Mouse (Mus musculus): Measurements from ENCODE around the gene Foxp4. TPM values are rescaled to one million over a fixed set of nuclear protein-coding genes. Genes with fewer than 3 reads are reported as not detected.

The Foxp4 gene
- polyA plus RNA-seq, 1 experiment from 2014 or later, result 21.1 TPM

- H3K9ac ChIP-seq (ENCODE audit: low read depth, low read length), result no peak overlapping the region
- WGBS (ENCODE audit: insufficient replicate concordance), result 71% methylated on average over 4 of the region's 4 CpGs
- ATAC-seq (replicated peaks; ENCODE audit: insufficient number of reproducible peaks, low FRiP score, low TSS enrichment), result no peak
Measured at GRCm38 (mm10) chr17:47942008-47942407, 17.6 kb upstream of the Foxp4 start.

GRCm38 (mm10) chr17:47938839-47939238, 14.4 kb upstream of the Foxp4 start:
- no peak overlapping the region for H3K27ac ChIP-seq (ENCODE audit: low read depth, low read length)
- H3K9me3 ChIP-seq (replicated peaks; ENCODE audit: control insufficient read depth, low read length), result no peaks in the 10 kb centered on the region
- no peak overlapping the region for H3K4me2 ChIP-seq
- H3K4me3 ChIP-seq (ENCODE audit: low read depth, low read length), result no peak overlapping the region
- H3K9ac ChIP-seq (ENCODE audit: low read depth, low read length), result no peak overlapping the region
- H3K4me1 ChIP-seq (ENCODE audit: control insufficient read depth, insufficient read depth, low read length), result peaks cover 8% of the 10 kb centered on the region
- 63% methylated on average over 6 of the region's 6 CpGs for WGBS (ENCODE audit: insufficient replicate concordance)
- H3K27me3 ChIP-seq (ENCODE audit: control insufficient read depth, insufficient read depth, low read length), result 0 out of 2 replicates have a peak, but pooled peaks cover 2% of the 10 kb centered on the region
- no peak for ATAC-seq (replicated peaks; ENCODE audit: insufficient number of reproducible peaks, low FRiP score, low TSS enrichment)
- H3K36me3 ChIP-seq (ENCODE audit: control insufficient read depth, insufficient read depth, low read length), result no peaks in the 10 kb centered on the region

More at GRCm38 (mm10) chr17:47942008-47942407, 17.6 kb upstream of the Foxp4 start:
- H3K27ac ChIP-seq (ENCODE audit: low read depth, low read length), result no peak overlapping the region
- H3K27me3 ChIP-seq (ENCODE audit: control insufficient read depth, insufficient read depth, low read length), result peaks cover 2% of the 10 kb centered on the region; the same call in 1 of the 2 replicates
- no peaks in the 10 kb centered on the region for H3K9me3 ChIP-seq (replicated peaks; ENCODE audit: control insufficient read depth, low read length)
- H3K4me3 ChIP-seq (ENCODE audit: low read depth, low read length), result no peak overlapping the region
- no peaks in the 10 kb centered on the region for H3K36me3 ChIP-seq (ENCODE audit: control insufficient read depth, insufficient read depth, low read length)
- peaks cover 13% of the 10 kb centered on the region for H3K4me1 ChIP-seq (ENCODE audit: control insufficient read depth, insufficient read depth, low read length)
- no peak overlapping the region for H3K4me2 ChIP-seq

DNA sequence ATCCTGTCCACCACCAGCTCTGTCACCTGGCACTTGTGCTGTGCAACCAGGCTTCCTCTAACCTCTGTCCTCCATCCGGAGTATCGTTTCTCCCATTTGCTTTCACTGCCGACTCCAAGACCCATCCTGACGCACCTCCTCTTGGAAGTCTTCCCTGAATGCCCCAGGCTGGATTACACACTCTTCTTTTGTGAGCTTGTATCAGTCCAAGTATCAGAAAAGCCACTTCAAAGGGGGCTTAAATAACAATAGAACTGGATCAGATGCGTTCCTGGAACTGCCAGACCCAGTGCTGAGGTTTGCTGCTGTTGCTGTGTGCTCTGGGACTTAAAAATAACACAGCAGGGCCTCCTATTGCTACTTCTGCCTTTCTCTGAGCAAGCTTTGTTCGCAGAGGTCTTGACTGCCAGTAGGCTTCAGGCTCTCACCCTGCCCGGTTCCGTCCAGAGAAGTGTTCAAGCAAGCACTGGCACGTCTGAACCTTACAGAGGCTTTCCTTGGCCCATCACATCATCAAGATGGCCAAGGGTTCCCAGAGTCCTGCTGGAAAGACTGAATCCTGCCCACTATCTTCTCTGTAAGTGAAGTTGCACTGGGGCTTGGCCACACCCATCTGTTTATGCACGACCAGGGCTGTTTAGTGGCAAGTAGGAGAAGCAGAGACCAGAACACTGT, 13.6 kb upstream of the Foxp4 start:
- H3K27me3 ChIP-seq (ENCODE audit: control insufficient read depth, insufficient read depth, low read length), result 0 out of 2 replicates have a peak, but pooled peaks cover 2% of the 10 kb centered on the region
- H3K4me3 ChIP-seq (ENCODE audit: low read depth, low read length), result no peak overlapping the region
- no peak for ATAC-seq (replicated peaks; ENCODE audit: insufficient number of reproducible peaks, low FRiP score, low TSS enrichment)
- no peaks in the 10 kb centered on the region for H3K36me3 ChIP-seq (ENCODE audit: control insufficient read depth, insufficient read depth, low read length)
- H3K4me2 ChIP-seq, result no peak overlapping the region
- H3K9ac ChIP-seq (ENCODE audit: low read depth, low read length), result no peak overlapping the region
- 52% methylated on average over 10 of the region's 10 CpGs for WGBS (ENCODE audit: insufficient replicate concordance)
- H3K4me1 ChIP-seq (ENCODE audit: control insufficient read depth, insufficient read depth, low read length), result peaks cover 8% of the 10 kb centered on the region
- H3K27ac ChIP-seq (ENCODE audit: low read depth, low read length), result no peak overlapping the region
- H3K9me3 ChIP-seq (replicated peaks; ENCODE audit: control insufficient read depth, low read length), result no peaks in the 10 kb centered on the region

DNA sequence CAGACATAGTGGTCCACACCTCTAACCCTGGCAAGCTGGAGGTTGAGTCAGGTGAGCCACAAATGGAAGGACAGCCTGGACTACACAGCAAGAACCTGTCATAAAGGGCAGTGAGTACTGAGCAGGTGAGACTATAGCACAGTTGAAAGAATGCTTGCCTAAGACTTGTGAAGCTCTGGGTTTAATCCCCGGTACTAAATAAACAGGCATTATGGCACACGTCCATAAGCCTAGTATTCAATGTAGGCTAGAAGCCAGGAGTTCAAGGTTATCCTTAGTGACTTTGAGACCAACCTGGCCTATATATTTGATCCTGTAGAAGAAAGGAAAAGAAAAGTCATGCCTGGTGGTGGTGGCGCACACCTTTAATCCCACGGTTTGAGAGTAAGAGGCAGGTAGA, 12.1 kb upstream of the Foxp4 start:
- ATAC-seq (replicated peaks; ENCODE audit: insufficient number of reproducible peaks, low FRiP score, low TSS enrichment), result no peak
- WGBS (ENCODE audit: insufficient replicate concordance), result 87% methylated on average over 4 of the region's 4 CpGs

DNA sequence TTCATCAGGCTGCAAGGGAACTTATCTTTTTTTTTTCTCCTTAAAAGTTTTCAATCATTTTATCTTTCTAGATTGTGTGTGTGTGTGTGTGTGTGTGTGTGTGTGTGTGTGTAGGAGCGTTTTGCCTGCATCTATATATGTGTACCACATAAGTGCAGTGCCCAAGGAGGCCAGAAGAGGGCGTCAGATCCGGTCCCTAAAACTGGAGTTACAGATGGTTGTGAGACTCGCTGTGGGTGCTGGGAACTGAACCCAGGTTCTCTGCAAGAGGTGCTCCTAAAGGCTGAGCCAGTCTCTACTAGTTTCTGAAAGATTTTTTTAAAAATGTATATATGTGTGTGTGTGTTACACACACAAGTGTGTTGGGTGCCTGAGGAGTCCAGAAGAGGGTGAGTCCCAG, 5.0 kb upstream of the Foxp4 start:
- Histone ChIP-seq H3K27ac (ENCODE audit: low read depth, low read length) (no peak overlapping the region), H3K36me3 (ENCODE audit: control insufficient read depth, insufficient read depth, low read length) (no peaks in the 10 kb centered on the region), H3K9ac (ENCODE audit: low read depth, low read length) (no peak overlapping the region), H3K4me2 (no peak overlapping the region), H3K4me3 (ENCODE audit: low read depth, low read length) (no peak overlapping the region), H3K27me3 (ENCODE audit: control insufficient read depth, insufficient read depth, low read length) (0 out of 2 replicates have a peak, but pooled peaks cover 2% of the 10 kb centered on the region), H3K9me3 (replicated peaks; ENCODE audit: control insufficient read depth, low read length) (no peaks in the 10 kb centered on the region), H3K4me1 (ENCODE audit: control insufficient read depth, insufficient read depth, low read length) (peaks cover 11% of the 10 kb centered on the region)
- no peak for ATAC-seq (replicated peaks; ENCODE audit: insufficient number of reproducible peaks, low FRiP score, low TSS enrichment)
- 82% methylated on average over 4 of the region's 4 CpGs for WGBS (ENCODE audit: insufficient replicate concordance)

More for the DNA sequence above, 12.1 kb upstream of the Foxp4 start:
- Histone ChIP-seq H3K9me3 (replicated peaks; ENCODE audit: control insufficient read depth, low read length) (no peaks in the 10 kb centered on the region), H3K27ac (ENCODE audit: low read depth, low read length) (no peak overlapping the region), H3K9ac (ENCODE audit: low read depth, low read length) (no peak overlapping the region), H3K27me3 (ENCODE audit: control insufficient read depth, insufficient read depth, low read length) (0 out of 2 replicates have a peak, but pooled peaks cover under 1% of the 10 kb centered on the region), H3K4me1 (ENCODE audit: control insufficient read depth, insufficient read depth, low read length) (peaks cover 8% of the 10 kb centered on the region), H3K36me3 (ENCODE audit: control insufficient read depth, insufficient read depth, low read length) (no peaks in the 10 kb centered on the region), H3K4me2 (no peak overlapping the region), H3K4me3 (ENCODE audit: low read depth, low read length) (no peak overlapping the region)

GRCm38 (mm10) chr17:47925988-47926387, 1.5 kb upstream of the Foxp4 start:
- peak overlapping the region; percentile 93; the same call in 1 of the 2 replicates for H3K4me3 ChIP-seq (ENCODE audit: low read depth, low read length)
- peak overlapping the region; percentile 97 for H3K4me2 ChIP-seq
- no peaks in the 10 kb centered on the region for H3K27me3 ChIP-seq (ENCODE audit: control insufficient read depth, insufficient read depth, low read length)
- no peaks in the 10 kb centered on the region for H3K36me3 ChIP-seq (ENCODE audit: control insufficient read depth, insufficient read depth, low read length)
- ATAC-seq (replicated peaks; ENCODE audit: insufficient number of reproducible peaks, low FRiP score, low TSS enrichment), result no peak
- 32% methylated on average over 10 of the region's 10 CpGs for WGBS (ENCODE audit: insufficient replicate concordance)
- H3K9me3 ChIP-seq (replicated peaks; ENCODE audit: control insufficient read depth, low read length), result no peaks in the 10 kb centered on the region
- H3K9ac ChIP-seq (ENCODE audit: low read depth, low read length), result no peak overlapping the region
- peaks cover 20% of the 10 kb centered on the region for H3K4me1 ChIP-seq (ENCODE audit: control insufficient read depth, insufficient read depth, low read length)
- H3K27ac ChIP-seq (ENCODE audit: low read depth, low read length), result no peak overlapping the region

DNA sequence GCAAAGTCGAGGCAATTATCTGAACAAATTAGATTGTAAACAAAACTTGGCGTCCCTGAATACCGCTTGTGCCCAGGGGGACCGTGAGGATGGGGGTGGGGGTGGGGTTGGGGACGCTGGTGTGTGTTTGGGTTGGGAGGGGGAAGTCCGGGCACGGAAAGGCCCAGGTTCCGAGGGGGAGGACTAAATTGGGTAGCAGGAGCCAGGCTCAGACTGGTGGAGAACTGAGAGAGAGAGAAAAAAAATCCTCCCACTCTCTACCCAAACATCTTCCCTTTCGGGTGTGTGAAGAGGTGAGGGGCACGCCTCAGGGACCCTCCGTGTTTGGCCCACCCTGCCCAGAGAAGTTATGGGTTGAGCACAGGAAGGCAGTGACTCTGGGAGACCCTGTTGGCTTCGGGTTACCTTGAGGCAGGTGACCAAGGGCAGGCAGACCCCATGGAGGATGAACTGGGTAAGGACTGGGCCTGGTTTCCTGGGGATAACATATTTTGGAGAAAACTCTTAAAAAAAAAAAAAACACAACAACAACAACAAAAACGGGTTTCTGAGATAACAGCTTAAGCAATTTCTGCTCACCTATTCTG, 988 bp upstream of the Foxp4 start:
- no peaks in the 10 kb centered on the region for H3K27me3 ChIP-seq (ENCODE audit: control insufficient read depth, insufficient read depth, low read length)
- WGBS (ENCODE audit: insufficient replicate concordance), result 2% methylated on average over 13 of the region's 13 CpGs
- H3K4me1 ChIP-seq (ENCODE audit: control insufficient read depth, insufficient read depth, low read length), result peaks cover 23% of the 10 kb centered on the region
- H3K4me2 ChIP-seq, result peak overlapping the region; percentile 97
- ATAC-seq (replicated peaks; ENCODE audit: insufficient number of reproducible peaks, low FRiP score, low TSS enrichment), result no peak
- no peaks in the 10 kb centered on the region for H3K36me3 ChIP-seq (ENCODE audit: control insufficient read depth, insufficient read depth, low read length)
- H3K9me3 ChIP-seq (replicated peaks; ENCODE audit: control insufficient read depth, low read length), result no peaks in the 10 kb centered on the region
- H3K9ac ChIP-seq (ENCODE audit: low read depth, low read length), result peak overlapping the region; percentile 80
- peak overlapping the region; percentile 93 for H3K4me3 ChIP-seq (ENCODE audit: low read depth, low read length)
- peak overlapping the region; percentile 97 for H3K27ac ChIP-seq (ENCODE audit: low read depth, low read length)

- peak; percentile 40 for ATAC-seq (replicated peaks; ENCODE audit: insufficient number of reproducible peaks, low FRiP score, low TSS enrichment)
- H3K4me2 ChIP-seq, result peak overlapping the region; percentile 97
Measured at GRCm38 (mm10) chr17:47923678-47924382, 615 bp downstream of the Foxp4 start.

More at GRCm38 (mm10) chr17:47923678-47924382, 615 bp downstream of the Foxp4 start:
- Histone ChIP-seq H3K4me1 (ENCODE audit: control insufficient read depth, insufficient read depth, low read length) (peaks cover 26% of the 10 kb centered on the region), H3K27ac (ENCODE audit: low read depth, low read length) (peak overlapping the region; percentile 97), H3K27me3 (ENCODE audit: control insufficient read depth, insufficient read depth, low read length) (no peaks in the 10 kb centered on the region), H3K9ac (ENCODE audit: low read depth, low read length) (peak overlapping the region; percentile 95), H3K4me3 (ENCODE audit: low read depth, low read length) (peak overlapping the region; percentile 93), H3K9me3 (replicated peaks; ENCODE audit: control insufficient read depth, low read length) (no peaks in the 10 kb centered on the region), H3K36me3 (ENCODE audit: control insufficient read depth, insufficient read depth, low read length) (no peaks in the 10 kb centered on the region)
- 1% methylated on average over 47 of the region's 65 CpGs for WGBS (ENCODE audit: insufficient replicate concordance)
